Mouse (Mus musculus) erythroblast, embryonic 14.5 days (primary cell): ENCODE data around the gene Btbd2. TPM values are rescaled to one million over a fixed set of nuclear protein-coding genes. Genes with fewer than 3 reads are reported as not detected.
"Not testable (repeated sequence)": the region's sequence is repeated elsewhere in the genome, so short reads cannot be mapped to it uniquely, and the experiment has no call there.

Experiments used
- H3K27me3 ChIP-seq: 2 replicates; pipeline ENCODE4 v1.6.1; 2012; ENCODE audit warnings: inconsistent platforms; ENCODE audit not compliant: control insufficient read depth
- H3K36me3 ChIP-seq: 2 replicates; pipeline ENCODE4 v1.6.1; 2012; ENCODE audit warnings: mild to moderate bottlenecking, inconsistent platforms; ENCODE audit not compliant: control insufficient read depth
- H3K4me1 ChIP-seq: 2 replicates; pipeline ENCODE4 v1.6.1; 2012; ENCODE audit warnings: inconsistent platforms; ENCODE audit not compliant: control insufficient read depth
- H3K4me3 ChIP-seq: replicated peaks from 2 replicates; pipeline ENCODE3; 2012; ENCODE audit warnings: moderate library complexity, mild to moderate bottlenecking, inconsistent platforms
- H3K9me3 ChIP-seq: 2 replicates; pipeline ENCODE4 v1.6.1; 2012; ENCODE audit warnings: low read length, inconsistent platforms, mixed read lengths; ENCODE audit not compliant: control insufficient read depth
- GATA1 ChIP-seq: IDR thresholded peaks from 2 replicates; pipeline ENCODE4 v1.6.1; 2012; ENCODE audit warnings: low read length, inconsistent platforms, mixed read lengths
- TAL1 ChIP-seq: IDR thresholded peaks from 3 replicates; pipeline ENCODE4 v1.6.1; 2012; ENCODE audit warnings: low read length, inconsistent platforms, mixed read lengths
- polyA plus RNA-seq: library from polyadenylated mRNA; stranded (reverse); fragments of >175 nt; gene quantifications from 2 replicates; pipeline ENCODE4 v1.2.3, GENCODE M21; 2012

Gene Btbd2
- polyA plus RNA-seq, 1 experiment, result 2.6 TPM

DNA sequence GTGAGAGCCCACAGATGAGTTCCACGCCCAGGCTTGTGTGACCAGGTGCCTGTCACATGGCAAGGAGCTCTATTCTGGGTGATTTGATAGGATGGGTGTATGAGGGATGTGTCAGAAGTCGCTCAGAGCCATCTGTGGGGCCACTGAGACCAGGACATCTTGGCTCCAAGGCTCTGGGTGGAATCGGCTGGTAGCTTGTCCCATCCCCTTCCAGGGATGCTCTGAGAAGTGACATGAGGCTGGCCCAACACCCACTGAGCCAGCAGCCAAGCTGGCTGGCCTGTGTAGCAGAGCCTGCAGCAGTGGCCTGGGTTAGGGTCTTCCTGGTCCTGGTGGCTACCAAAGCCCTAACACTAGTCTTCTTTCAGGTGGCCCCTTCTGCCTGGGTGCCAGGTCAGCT, 48.4 kb downstream of the Btbd2 start:
- H3K36me3 ChIP-seq, result peaks cover 93% of the 10 kb centered on the region
- H3K4me3 ChIP-seq, result no peak overlapping the region
- peaks cover 80% of the 10 kb centered on the region for H3K4me1 ChIP-seq
- no peaks in the 10 kb centered on the region for H3K27me3 ChIP-seq
- H3K9me3 ChIP-seq, result peaks cover 7% of the 10 kb centered on the region
- TF ChIP-seq TAL1 (no peak), GATA1 (no peak)

DNA sequence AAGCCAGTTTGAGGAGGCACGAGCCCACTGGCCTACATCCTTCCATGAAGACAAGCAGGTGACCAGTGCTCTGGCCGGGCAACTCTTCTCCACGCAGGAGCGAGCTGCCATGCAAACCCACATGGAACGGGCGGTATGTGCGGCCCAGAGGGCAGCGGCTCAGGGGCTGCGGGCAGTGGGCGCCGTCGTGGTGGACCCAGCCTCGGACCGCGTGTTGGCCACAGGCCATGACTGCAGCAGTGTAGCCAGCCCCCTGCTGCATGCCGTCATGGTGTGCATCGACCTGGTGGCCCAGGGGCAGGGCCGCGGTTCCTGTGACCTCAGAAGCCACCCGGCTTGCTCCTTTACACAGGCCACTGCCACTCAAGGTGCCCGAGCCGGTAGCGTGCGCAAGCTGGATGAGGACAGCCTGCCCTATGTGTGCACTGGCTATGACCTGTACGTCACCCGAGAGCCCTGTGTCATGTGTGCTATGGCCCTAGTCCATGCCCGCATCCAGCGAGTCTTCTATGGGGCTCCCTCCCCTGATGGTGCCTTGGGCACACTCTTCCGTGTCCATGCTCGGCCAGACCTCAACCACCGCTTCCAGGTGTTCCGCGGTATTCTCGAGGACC, 50.0 kb downstream of the Btbd2 start:
- H3K4me3 ChIP-seq, result no peak overlapping the region
- peaks cover 7% of the 10 kb centered on the region for H3K9me3 ChIP-seq
- H3K27me3 ChIP-seq, result no peaks in the 10 kb centered on the region
- peaks cover 95% of the 10 kb centered on the region for H3K4me1 ChIP-seq
- H3K36me3 ChIP-seq, result peaks cover 77% of the 10 kb centered on the region
- TF ChIP-seq TAL1 (no peak), GATA1 (no peak)

DNA sequence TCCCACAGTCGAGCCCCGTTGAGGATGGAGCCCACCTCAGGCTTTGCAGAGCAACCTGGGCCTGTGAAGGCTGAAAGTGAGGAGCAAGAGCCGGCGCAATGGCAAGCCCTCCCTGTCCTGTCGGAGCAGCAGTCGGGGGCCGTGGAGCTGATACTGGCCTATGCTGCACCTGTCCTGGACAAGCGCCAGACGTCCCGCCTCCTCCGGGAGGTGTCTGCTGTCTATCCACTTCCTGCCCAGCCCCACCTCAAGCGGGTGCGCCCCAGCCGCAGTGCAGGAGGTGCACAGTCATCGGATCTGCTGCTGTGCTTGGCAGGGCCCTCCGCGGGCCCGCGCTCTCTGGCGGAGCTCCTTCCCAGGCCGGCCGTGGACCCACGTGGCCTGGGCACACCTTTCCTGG, 50.6 kb downstream of the Btbd2 start:
- no peak for TF ChIP-seq TAL1
- no peak for TF ChIP-seq GATA1
- peaks cover 72% of the 10 kb centered on the region for H3K36me3 ChIP-seq
- H3K27me3 ChIP-seq, result no peaks in the 10 kb centered on the region
- peaks cover 97% of the 10 kb centered on the region for H3K4me1 ChIP-seq
- H3K9me3 ChIP-seq, result peaks cover 7% of the 10 kb centered on the region
- no peak overlapping the region for H3K4me3 ChIP-seq

DNA sequence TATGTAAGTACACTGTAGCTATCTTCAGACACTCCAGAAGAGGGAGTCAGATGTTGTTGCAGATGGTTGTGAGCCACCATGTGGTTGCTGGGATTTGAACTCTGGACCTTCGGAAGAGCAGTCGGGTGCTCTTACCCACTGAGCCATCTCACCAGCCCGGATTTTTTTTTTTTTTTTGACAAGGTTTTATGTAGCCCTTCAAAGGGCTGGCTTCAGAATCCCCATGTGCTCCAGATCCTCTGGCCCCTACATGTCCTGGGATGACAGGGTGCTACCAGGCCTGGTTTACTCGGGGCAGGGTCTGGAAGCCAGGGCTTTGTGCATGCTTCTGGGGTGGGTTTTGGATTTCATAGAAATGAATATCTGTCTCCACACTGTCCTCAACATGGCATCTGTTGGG, 51.1 kb downstream of the Btbd2 start, which contains the start of gene Gm49322:
Gene Gm49322 (plus strand): TSS at position 301 of the 400 bp plus-strand sequence.
- Histone ChIP-seq H3K4me1 (peaks cover 97% of the 10 kb centered on the region), H3K4me3 (peak within 1 kb of the TSS; percentile 70), H3K36me3 (peaks cover 66% of the 10 kb centered on the region)
- not testable (repeated sequence) for H3K9me3 ChIP-seq, H3K27me3 ChIP-seq

DNA sequence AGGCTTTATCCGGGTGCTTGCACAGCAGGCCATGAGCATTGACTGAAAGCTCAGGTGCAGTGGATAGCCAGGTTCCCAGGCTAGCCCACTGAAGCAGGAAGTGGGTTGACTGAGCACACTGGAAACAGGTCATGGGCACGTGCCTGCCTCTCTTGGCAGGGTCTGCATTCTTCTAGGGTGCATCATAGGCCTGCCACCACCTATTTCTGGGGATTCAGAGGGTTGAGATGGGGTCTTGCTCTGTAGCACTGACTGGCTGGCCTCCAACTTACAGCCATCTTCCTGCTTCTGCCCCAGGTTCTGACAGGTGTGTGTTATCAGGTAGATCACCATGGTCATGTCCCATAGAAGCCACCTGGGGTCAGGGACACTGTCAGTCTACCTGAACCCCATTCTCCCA, 51.9 kb downstream of the Btbd2 start:
- H3K4me1 ChIP-seq, result peaks cover 92% of the 10 kb centered on the region
- peak overlapping the region; percentile 70 for H3K4me3 ChIP-seq
- TF ChIP-seq TAL1 (no peak), GATA1 (no peak)

DNA sequence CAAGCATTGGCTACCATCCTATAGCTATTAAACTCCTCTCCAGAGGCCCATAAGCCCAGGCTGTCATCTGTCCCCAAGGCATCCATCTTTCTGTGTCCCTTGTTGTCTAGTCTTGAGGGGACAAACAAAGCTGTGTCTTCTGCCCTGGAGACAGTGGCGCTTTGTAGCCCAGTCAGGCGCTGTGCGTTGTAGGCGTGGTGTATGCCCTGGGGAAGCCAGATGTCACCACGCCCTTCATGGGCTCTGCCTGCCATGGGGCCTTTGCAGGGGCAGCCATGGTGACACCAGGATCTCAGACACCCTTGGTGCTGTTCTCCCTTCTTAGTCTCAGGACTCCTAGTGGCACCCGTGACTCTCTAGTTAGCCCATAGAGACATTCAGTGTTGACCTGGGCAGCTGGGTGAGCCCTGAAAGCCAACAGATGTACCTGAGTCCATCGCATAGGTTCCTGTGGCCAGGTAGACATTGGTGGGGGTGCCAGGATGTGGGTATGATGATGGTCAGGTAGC, 52.8 kb downstream of the Btbd2 start:
- peak overlapping the region; percentile 70 for H3K4me3 ChIP-seq

More for the DNA sequence above, 51.9 kb downstream of the Btbd2 start:
- Histone ChIP-seq H3K27me3 (no peaks in the 10 kb centered on the region), H3K36me3 (peaks cover 59% of the 10 kb centered on the region), H3K9me3 (peaks cover 7% of the 10 kb centered on the region)

DNA sequence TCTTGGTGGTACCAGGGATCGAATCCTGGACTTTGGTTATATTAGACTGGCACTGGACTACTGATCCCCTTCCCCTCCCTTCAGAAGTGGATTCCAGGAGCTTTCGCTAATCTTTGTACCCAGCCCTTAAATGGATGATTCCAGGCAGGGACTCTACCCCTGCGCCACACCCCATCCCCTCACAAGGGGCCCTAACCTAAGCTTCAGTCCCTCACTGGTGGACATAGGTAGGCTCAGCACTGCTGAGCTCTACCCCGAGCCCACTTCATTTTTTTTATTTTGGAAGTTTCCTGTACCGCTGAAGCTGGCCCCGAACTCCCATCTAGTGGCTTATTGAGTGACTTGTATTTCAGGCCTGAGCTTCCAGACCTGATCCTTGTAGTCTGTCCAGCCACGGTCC, 53.5 kb downstream of the Btbd2 start:
- peak overlapping the region; percentile 70 for H3K4me3 ChIP-seq
- H3K9me3 ChIP-seq, result peaks cover 7% of the 10 kb centered on the region
- H3K4me1 ChIP-seq, result peaks cover 89% of the 10 kb centered on the region
- no peaks in the 10 kb centered on the region for H3K27me3 ChIP-seq
- peaks cover 43% of the 10 kb centered on the region for H3K36me3 ChIP-seq
- TF ChIP-seq TAL1, result no peak

More for the DNA sequence above, 52.8 kb downstream of the Btbd2 start:
- peaks cover 89% of the 10 kb centered on the region for H3K4me1 ChIP-seq
- peaks cover 50% of the 10 kb centered on the region for H3K36me3 ChIP-seq
- peaks cover 7% of the 10 kb centered on the region for H3K9me3 ChIP-seq
- no peaks in the 10 kb centered on the region for H3K27me3 ChIP-seq
- TF ChIP-seq TAL1 (no peak), GATA1 (no peak)

DNA sequence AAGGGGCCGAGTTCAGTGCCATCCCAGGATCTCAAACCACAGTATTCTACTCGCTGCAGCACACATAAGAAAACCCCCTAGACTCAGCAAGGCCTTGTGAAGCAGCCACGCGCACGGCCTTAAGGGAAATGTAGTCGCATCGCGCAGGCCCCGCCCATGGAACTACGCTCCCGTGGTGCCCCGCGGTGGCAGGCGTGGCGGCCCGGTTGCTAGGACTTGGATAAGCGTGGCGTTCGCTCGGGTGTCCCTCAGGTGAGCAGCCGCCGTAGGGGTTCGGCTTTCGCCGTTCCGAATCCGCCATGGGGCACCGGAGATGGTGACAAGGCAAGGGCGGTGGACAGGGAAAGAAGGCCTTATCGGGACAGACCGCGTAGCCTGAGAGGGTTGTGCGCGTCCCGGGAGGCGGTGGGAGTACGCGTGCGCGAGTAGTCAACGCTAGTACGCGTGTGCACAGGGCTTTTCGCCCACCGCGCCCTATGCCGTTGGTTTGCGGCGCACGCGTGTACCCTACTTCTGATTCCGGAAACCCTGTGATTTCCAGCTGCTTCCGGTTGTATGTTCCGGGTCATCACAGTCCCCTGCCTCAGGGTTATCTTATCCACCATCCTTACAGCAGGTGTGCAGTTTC, 54.1 kb downstream of the Btbd2 start, which contains the start of the genes Scamp4 and Adat3:
Gene Scamp4 (plus strand): TSS at position 175 of the 628 bp plus-strand sequence.
Gene Adat3 (plus strand): TSS at position 183 of the 628 bp plus-strand sequence.
- Histone ChIP-seq H3K9me3 (peaks cover 7% of the 10 kb centered on the region), H3K4me3 (peak within 1 kb of the TSS; percentile 70), H3K27me3 (no peaks in the 10 kb centered on the region), H3K4me1 (peaks cover 89% of the 10 kb centered on the region), H3K36me3 (peaks cover 37% of the 10 kb centered on the region)
- no peak for TF ChIP-seq TAL1
- TF ChIP-seq GATA1, result 0 out of 2 replicates have a peak, but pooled peaks have one; percentile 4

DNA sequence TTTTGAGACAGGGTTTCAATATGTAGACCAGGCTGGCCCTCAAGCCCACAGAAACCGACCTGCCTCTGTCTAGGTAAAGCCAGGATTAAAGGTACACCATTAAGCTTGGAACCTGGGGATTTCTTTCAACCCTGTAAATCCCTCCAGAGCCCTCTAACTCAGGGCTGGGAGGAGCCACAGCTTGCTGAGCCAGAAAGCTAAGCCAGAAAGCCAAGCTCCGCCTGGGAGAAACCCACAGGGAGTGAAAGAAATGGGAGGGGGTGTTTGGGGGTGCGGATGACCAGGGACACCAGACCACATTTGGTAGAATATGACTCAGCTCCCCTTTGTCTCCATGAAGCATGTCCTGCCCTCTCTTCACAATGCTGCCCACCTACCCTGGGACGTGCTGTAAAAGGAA, 60.6 kb downstream of the Btbd2 start:
- H3K4me1 ChIP-seq, result peaks cover 60% of the 10 kb centered on the region

More for the DNA sequence above, 60.6 kb downstream of the Btbd2 start:
- H3K4me3 ChIP-seq, result no peak overlapping the region
- H3K27me3 ChIP-seq, result no peaks in the 10 kb centered on the region
- TF ChIP-seq GATA1 (no peak), TAL1 (no peak)
- H3K36me3 ChIP-seq, result no peaks in the 10 kb centered on the region
- no peaks in the 10 kb centered on the region for H3K9me3 ChIP-seq

Other genes with a start within 250 kb of the Btbd2 start
- 61.1 and 64.8 TPM in 2 replicates for gene Tcf3, start 223.4 kb downstream of the Btbd2 start, polyA plus RNA-seq
- gene Onecut3, start 162.2 kb downstream of the Btbd2 start, polyA plus RNA-seq, result not detected in 2 replicates
- gene Atp8b3, start 117.9 kb downstream of the Btbd2 start, polyA plus RNA-seq, result 0.01 and 0.03 TPM in 2 replicates
- gene Rexo1, start 95.5 kb downstream of the Btbd2 start, polyA plus RNA-seq, result 14.5 and 15.5 TPM in 2 replicates
- 19.9 and 21.2 TPM in 2 replicates for gene Klf16, start 79.8 kb downstream of the Btbd2 start, polyA plus RNA-seq
- 103 and 117 TPM in 2 replicates for gene Abhd17a, start 66.7 kb downstream of the Btbd2 start, polyA plus RNA-seq
- gene Scamp4, start 54.2 kb downstream of the Btbd2 start, polyA plus RNA-seq, result 6.8 and 7.3 TPM in 2 replicates
- 4.1 and 6.2 TPM in 2 replicates for gene Adat3, start 54.2 kb downstream of the Btbd2 start, polyA plus RNA-seq
- 0.07 and 0.12 TPM in 2 replicates for gene Gm49322, start 51.0 kb downstream of the Btbd2 start, polyA plus RNA-seq
- 33.9 and 36.6 TPM in 2 replicates for gene Csnk1g2, start 34.2 kb downstream of the Btbd2 start, polyA plus RNA-seq
- 49.1 and 53.2 TPM in 2 replicates for gene Mknk2, start 21.0 kb upstream of the Btbd2 start, polyA plus RNA-seq
- gene Mob3a, start 44.9 kb upstream of the Btbd2 start, polyA plus RNA-seq, result 1.8 and 2.1 TPM in 2 replicates
- 1.2 and 3.9 TPM in 2 replicates for gene Izumo4, start 45.1 kb upstream of the Btbd2 start, polyA plus RNA-seq
- 2.5 and 2.6 TPM in 2 replicates for gene Ap3d1, start 85.2 kb upstream of the Btbd2 start, polyA plus RNA-seq
- gene Dot1l, start 98.1 kb upstream of the Btbd2 start, polyA plus RNA-seq, result 8.8 and 9.8 TPM in 2 replicates
- 68.4 and 69.3 TPM in 2 replicates for gene Sf3a2, start 141.1 kb upstream of the Btbd2 start, polyA plus RNA-seq
- gene Plekhj1, start 141.6 kb upstream of the Btbd2 start, polyA plus RNA-seq, result 32.7 and 39.3 TPM in 2 replicates
- 0.33 and 0.43 TPM in 2 replicates for gene Amh, start 148.2 kb upstream of the Btbd2 start, polyA plus RNA-seq
- gene Jsrp1, start 156.4 kb upstream of the Btbd2 start, polyA plus RNA-seq, result not detected in 2 replicates
- gene Oaz1, start 169.6 kb upstream of the Btbd2 start, polyA plus RNA-seq, result 1,446 and 1,486 TPM in 2 replicates
- gene Lingo3, start 187.0 kb upstream of the Btbd2 start, polyA plus RNA-seq, result not detected in 2 replicates
- gene Lsm7, start 198.1 kb upstream of the Btbd2 start, polyA plus RNA-seq, result 17.4 and 20.7 TPM in 2 replicates
- gene Sppl2b, start 198.2 kb upstream of the Btbd2 start, polyA plus RNA-seq, result 56.0 and 60.5 TPM in 2 replicates
- 0.02 and 0.03 TPM in 2 replicates for gene Tmprss9, start 214.8 kb upstream of the Btbd2 start, polyA plus RNA-seq
- 29.2 and 32.1 TPM in 2 replicates for gene Timm13, start 243.9 kb upstream of the Btbd2 start, polyA plus RNA-seq